Mouse (Mus musculus): ENCODE results near the gene Rpl24. TPM values are rescaled to one million over a fixed set of nuclear protein-coding genes. Genes with fewer than 3 reads are reported as not detected.

Gene Rpl24
- total RNA-seq, 2 experiments from 2014 or later = 1,404 to 1,702 TPM

DNA sequence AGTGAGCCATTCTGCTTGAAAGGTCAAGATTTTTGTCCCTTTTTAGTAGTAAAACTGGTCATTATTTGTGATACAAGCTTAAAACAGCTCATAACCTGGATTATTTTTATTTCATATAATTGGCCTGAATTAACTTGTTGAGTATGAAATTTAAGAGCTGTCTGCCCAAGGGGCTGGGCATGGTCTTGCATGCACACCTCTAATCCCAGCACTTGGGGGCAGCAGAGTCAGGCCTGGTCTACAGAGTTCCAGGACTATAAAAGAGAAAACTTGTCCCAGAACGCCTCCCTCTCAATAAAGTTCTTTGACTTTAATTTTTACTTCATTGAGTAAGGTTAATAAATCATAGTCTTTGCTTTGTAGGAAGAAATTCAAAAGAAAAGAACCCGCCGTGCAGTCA is 3.1 kb downstream of the Rpl24 start:
- peak; percentile 26 for ATAC-seq (replicated peaks; ENCODE audit: poor library complexity)

DNA sequence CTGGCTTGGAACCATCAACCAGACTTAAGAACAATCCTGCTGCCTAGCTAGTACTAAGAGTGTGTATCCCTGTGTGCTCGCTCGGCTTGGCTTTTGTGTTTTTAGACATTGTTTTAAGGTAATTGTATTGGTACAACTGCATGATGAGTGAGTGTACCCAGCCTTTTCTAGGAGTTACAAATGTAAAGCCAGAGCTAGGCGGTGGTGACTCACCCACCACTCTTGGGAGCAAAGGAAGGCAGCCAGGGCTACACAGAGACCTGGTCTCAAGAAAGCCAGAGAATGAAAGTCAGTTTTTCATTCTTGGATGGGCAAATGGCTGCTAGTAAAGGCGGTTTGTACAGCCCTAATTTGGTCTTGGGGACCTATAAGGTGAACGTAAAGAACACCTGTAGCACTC is 4.3 kb downstream of the Rpl24 start:
- no peak for ATAC-seq (replicated peaks; ENCODE audit: poor library complexity)

DNA sequence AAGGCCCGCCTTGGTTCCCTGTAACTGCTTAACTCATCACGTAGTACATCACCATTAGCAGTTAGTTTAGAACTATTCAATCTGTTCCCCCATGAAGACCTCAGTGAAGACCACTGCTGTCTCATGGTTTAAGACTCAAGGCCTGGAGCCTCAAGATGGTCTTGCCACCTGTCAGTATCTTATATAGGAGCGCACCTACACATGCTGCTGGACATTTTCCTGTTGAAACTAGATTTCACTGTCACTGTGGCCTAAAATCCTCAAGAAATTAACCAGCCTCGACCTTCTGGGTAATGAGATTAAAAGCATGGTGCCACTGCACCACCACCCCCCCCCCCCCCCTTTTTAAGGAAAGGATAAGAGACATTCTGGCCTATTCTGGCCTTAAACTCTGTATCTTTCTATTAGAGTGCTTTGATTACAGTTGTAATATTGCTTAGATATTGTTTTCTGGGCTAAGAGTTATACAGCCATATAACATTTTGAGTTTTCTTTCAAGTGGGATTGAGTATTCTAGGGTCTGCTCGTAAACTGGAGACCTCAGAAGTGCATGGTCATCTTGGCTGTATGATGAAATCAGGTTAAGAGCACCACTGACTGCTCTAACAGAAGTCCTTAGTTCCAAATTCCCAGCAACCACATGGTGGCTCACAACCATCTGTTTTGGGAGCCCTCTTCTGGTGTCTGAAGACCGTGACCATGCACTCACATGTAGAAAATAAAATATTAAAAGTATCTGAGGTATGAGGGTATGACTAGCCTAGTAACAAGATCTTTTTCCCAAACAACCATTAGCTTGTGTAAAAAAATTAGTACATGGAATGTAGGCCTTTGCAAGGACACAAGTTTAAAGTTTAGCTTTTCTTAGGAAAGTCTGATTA is 5.9 kb downstream of the Rpl24 start:
- no peak for ATAC-seq (replicated peaks; ENCODE audit: poor library complexity)

DNA sequence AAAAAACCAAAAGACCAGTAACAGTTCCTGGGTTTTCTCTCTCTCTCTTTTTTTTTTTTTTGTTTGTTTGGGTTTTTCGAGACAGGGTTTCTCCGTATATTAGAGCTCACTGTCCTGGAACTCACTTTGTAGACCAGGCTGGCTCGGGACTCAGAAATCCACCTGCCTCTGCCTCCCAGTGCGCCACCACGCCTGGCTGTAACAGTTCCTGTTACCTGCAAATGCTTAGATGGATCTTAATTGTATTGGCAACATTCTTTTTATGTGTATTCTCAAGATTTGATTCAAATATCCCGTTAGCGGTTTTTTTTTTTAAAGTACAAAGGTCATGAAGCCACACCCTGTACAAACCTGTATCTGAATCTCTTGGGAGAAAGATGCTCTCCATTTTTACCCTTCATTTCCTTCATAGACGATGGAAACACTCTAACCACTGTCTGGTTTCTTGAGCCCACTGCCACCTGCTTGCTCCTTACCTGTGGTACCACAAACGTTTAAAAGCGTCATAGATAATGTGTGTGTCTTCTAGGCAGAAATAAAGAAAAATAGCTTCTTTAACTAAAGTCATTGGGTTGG is 6.6 kb downstream of the Rpl24 start:
- no peak for ATAC-seq (replicated peaks; ENCODE audit: poor library complexity)

DNA sequence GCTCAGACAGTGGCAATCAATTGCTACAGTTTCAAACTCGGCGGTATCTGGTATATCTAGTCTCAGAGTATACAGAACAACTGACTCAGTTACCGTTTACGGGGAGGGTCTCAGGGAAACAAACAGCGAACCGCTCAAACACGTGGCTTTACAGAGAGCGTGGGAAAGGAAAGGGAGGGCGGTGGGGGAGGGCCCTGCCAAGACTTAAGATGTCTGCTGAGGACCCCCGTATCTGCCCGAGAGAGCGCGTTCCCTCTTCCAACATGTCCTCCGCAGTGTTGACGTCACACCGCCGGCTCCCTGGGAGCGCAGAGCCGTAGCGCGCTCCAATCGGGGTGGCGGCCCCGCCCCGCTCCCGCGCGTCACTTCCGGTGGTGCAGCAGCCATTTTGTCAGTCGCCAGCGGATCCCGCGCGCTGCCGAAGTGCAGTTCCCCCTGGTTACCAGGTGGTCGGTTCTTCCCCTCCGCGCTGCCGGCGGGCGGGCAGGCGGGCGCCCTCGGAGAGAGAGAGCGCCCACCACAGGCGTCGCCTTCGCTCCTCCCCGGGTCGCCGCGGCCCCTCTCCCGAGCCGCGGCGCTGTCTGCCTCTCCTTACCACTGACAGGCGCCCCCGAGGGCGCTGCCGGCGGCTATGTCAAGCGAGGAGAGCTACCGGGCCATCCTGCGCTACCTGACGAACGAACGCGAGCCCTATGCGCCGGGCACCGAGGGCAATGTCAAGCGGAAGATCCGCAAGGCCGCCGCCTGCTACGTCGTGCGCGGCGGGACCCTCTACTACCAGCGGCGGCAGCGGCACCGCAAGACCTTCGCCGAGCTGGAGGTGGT is 7.6 kb downstream of the Rpl24 start, which contains the start of gene Zbtb11:
Zbtb11 (plus strand) TSS at position 453 of the 825 bp plus-strand sequence.
- peak; percentile 75 for ATAC-seq (replicated peaks; ENCODE audit: poor library complexity)

DNA sequence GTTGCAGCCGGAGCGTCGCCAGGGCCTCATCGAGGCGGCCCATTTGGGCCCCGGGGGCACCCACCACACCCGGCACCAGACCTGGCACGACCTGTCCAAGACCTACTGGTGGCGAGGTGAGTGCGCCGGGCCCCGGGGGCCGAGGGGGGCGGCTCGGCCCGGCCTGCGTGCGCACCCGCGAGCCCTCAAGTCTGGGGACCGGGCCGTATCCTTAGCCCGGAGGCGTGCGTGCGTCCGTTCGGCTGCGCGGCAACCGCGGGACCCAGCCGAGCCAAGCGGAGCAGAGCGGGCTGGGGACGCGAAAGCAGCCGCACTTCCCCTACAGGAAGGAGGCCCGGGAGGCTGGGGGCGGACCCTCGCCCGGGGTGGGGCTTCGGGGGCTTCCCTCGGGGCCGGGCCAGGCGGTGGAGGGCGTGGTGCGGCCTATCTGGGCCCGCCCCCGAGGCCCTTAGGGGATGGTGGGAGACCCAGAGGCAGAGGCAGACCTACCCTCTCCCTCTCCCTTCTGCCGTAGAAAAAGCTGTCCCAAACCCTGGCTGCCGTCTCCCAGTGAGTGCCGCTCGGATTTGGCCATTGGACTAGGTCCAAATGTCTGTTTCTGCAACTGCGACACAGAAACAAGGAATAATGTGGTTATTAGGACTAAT is 8.3 kb downstream of the Rpl24 start:
- peak; percentile 62 for ATAC-seq (replicated peaks; ENCODE audit: poor library complexity)

DNA sequence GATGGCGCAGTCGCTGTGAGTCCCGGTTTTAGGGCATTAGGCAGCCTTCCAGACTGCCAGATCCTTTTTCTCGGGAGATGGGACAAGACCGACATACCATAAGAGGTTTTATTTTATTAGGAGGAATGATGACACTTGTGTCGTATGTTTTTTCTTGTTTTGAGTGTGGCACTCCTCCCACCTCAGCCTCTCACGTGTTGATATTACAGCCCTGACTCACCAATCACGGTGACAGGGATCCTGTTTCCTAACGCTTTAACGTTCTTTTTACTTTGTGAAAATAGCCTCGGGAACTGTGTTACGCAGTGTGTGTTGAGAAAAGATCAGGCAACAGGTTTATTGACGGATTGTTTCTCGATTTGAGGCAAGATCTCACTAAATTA is 8.8 kb downstream of the Rpl24 start:
- ATAC-seq (replicated peaks; ENCODE audit: poor library complexity) = peak; percentile 45

DNA sequence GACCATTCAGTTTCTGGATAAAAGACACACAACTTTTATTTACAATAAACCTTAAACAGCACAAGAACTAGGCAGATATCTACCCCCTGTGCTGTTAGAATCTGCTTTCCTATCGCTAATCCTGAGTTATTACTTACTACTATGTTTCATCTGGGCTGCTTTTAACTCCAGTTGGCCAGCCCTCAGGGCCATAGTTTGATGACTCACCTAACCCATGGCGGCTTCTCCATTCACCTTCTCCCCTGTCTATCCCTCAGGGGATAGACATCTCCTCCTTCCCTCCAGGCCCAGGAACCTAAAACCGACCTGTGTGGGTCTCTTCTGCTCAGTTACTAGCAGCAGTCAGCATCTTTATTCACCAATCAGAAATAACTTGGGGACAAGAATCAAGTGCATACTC is 19.9 kb downstream of the Rpl24 start:
- ATAC-seq (replicated peaks; ENCODE audit: poor library complexity) = no peak

DNA sequence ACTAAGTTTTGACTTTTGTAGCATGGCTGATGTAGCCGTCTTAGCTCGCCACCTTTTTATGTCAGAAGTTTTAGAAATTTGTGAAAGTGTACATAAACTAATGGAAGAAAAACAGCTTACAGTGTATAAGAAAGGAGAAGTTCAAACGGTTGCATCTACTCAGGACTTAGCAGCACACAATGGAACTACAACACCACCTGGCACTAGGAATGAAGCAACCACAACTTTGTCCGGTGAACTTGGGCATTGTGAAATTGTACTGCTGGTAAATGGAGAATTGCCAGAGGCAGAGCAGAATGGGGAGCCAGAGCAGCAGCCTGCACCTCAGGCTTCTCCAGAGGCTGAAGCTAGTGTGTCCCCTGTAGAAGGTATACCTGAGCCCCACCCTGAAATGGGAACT is 24.2 kb downstream of the Rpl24 start:
- ATAC-seq (replicated peaks; ENCODE audit: poor library complexity) = peak; percentile 93

DNA sequence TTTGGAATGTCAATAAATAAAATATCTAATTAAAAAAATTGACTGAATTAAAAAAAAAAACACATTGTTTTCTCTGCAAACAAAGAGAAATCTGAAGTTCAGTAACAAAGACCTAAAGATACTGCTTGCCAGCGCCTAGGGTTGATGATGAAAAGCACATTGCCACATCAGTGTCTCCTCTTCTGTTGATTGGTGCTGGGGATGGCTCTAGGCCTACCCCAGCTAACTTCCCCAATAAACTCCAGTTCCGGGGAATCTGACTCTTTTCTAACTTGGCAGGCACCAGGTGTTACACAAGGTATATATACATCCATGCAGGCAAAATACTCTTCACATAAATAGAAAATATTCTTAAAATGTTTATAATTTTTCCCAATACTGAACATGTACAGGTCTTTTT is 28.2 kb downstream of the Rpl24 start:
- ATAC-seq (replicated peaks; ENCODE audit: poor library complexity) = peak; percentile 72

DNA sequence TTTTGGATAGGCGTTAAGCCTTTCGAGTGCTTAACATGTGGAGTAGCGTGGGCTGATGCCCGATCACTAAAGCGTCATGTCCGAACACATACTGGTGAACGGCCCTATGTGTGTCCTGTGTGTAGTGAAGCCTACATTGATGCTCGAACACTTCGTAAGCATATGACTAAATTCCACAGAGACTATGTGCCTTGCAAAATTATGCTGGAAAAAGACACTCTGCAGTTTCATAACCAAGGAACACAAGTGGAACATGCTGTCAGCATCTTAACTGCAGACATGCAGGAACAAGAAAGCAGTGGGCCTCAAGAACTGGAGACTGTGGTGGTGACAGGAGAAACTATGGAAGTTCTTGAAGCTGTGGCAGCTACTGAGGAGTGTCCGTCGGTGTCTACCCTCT is 40.7 kb downstream of the Rpl24 start:
- no peak for ATAC-seq (replicated peaks; ENCODE audit: poor library complexity)

DNA sequence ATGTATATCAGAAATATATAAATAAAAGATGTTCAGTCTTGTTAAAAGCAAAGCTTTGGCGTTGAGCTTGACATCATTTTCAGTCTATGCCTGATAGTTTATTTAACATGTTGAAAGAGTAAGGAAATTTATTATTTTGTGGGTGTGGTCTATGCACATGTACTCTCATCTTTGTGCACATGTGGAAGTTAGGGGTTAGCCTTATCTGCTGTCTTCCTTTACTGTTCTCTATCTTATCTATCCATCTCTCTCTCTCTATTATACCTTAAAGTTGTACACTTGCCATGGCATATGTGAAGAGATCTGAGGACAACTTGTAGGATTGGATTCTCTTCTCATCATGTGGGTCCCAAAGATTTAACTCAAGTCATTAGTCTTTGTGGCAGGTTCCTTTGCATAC is 42.8 kb downstream of the Rpl24 start:
- no peak for ATAC-seq (replicated peaks; ENCODE audit: poor library complexity)

DNA sequence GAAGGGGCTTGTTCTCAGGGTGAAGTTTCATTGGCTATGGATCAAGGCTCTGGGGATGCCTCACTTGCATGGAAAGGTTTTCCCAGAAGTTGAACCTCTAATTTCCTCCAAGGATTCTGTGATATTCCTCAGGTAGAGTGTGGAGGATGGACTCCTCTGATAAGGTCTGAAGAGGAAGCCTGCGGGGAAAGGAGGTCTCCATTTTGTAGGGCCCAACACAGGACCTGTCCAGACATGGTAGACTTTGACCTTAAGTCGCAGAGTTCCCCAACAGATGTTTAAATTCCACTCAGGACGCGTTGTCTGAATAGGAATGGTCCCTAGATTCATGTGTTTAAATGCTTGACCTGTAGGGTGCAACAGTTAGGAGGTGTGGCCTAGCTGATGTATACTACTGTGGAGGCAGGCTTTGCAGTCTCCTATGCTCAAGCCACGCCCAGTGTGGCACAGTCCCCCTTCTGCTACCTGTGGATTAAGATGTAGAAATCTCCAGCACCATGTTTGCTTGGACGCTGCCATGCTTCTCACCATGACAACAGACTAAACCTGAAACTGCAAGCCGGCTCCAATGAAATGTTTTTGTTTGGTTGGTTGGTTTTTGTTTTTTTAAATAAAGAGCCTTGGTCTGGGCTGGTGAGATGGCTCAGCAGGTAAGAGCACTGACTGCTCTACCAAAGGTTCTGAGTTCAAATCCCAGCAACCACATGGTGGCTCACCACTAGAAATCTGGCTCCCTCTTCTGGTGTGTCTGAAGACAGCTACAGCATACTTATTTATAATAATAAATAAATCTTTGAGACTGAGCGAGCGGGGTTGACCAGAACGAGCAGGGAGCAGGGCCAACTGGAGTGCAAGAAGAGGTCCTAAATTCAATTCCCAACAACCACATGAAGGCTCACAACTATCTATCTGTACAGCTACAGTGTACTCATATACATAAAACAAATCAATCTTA is 47.0 kb downstream of the Rpl24 start:
- peak; percentile 56 for ATAC-seq (replicated peaks; ENCODE audit: poor library complexity)

DNA sequence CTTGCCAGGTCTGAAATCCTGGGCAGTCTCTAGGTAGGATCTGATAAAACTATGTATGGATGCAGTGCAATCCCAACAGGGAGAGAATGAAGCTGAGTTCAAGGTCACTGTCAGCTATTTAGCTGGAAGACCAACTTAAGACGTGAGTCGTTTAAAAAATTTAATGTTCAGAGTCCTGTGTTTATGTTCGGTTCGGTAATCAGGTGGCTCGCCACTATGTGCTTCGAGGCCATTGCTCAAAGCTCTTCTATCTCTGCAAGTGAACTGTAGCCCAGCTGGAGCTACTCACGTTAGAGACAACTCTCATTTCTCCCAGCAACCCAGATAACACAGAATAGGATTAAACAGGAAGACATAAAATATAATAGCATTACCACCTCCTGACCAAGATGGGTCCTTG is 48.0 kb downstream of the Rpl24 start:
- ATAC-seq (replicated peaks; ENCODE audit: poor library complexity) = no peak

DNA sequence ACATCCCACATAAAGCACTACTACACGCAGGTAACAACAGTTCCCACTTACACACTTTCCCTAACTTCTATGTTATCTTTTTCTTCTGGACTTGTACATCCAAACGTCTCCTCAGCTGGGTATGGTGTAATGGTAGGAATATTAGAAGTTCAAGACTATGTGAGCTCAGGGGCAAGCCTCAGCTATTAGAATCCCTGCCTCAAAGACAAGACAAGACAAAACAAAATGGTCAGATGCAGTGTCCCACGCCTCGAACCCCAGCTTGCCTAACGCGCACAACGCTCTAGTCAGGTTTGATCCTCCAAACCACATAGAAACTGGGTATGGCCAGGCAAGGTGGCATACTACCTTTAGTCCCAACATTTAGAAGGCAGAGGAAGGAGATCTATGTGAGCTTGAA is 53.6 kb downstream of the Rpl24 start:
- ATAC-seq (replicated peaks; ENCODE audit: poor library complexity) = no peak

Other genes with a start within 250 kb of the Rpl24 start
- gene Nfkbiz, start 127.4 kb upstream of the Rpl24 start, total RNA-seq (2015) = 12.3 and 24.5 TPM in 2 replicates
- gene Nfkbiz, start 127.4 kb upstream of the Rpl24 start, total RNA-seq (2017) = 8.0 and 13.7 TPM in 2 replicates
- gene Nxpe3, start 71.0 kb upstream of the Rpl24 start, total RNA-seq (2015) = 4.4 and 6.3 TPM in 2 replicates
- gene Nxpe3, start 71.0 kb upstream of the Rpl24 start, total RNA-seq (2017) = 4.4 and 6.9 TPM in 2 replicates
- 9.3 and 16.0 TPM in 2 replicates for gene Cep97, start 31.4 kb upstream of the Rpl24 start, total RNA-seq (2015)
- 13.4 and 33.3 TPM in 2 replicates for gene Cep97, start 31.4 kb upstream of the Rpl24 start, total RNA-seq (2017)
- gene Zbtb11, start 7.6 kb downstream of the Rpl24 start, total RNA-seq (2015) = 37.2 and 38.2 TPM in 2 replicates
- 38.7 and 45.1 TPM in 2 replicates for gene Zbtb11, start 7.6 kb downstream of the Rpl24 start, total RNA-seq (2017)
- 99.7 and 101 TPM in 2 replicates for gene Pcnp, start 63.5 kb downstream of the Rpl24 start, total RNA-seq (2015)
- 129 and 133 TPM in 2 replicates for gene Pcnp, start 63.5 kb downstream of the Rpl24 start, total RNA-seq (2017)
- gene Trmt10c, start 71.5 kb downstream of the Rpl24 start, total RNA-seq (2015) = 35.8 and 37.3 TPM in 2 replicates
- gene Trmt10c, start 71.5 kb downstream of the Rpl24 start, total RNA-seq (2017) = 36.1 and 44.1 TPM in 2 replicates
- 21.0 and 32.8 TPM in 2 replicates for gene Senp7, start 82.1 kb downstream of the Rpl24 start, total RNA-seq (2015)
- gene Senp7, start 82.1 kb downstream of the Rpl24 start, total RNA-seq (2017) = 15.0 and 25.4 TPM in 2 replicates
- gene Impg2, start 238.0 kb downstream of the Rpl24 start, total RNA-seq (2015) = 0.12 and 0.91 TPM in 2 replicates
- 0.07 TPM in 1 of 2 replicates, not detected in the other for gene Impg2, start 238.0 kb downstream of the Rpl24 start, total RNA-seq (2017)